Mouse (Mus musculus) brain, embryonic 14.5 days (tissue): ENCODE data around the gene Trim67.

ENCODE experiments used
- CTCF ChIP-seq: fragments of 200-500 bp; IDR thresholded peaks from 2 replicates; pipeline ENCODE4 v1.5.1; 2012; ENCODE audit warnings: inconsistent platforms, mild to moderate bottlenecking, moderate library complexity, borderline replicate concordance; ENCODE audit not compliant: insufficient read depth, insufficient read length; ENCODE audit errors: extremely low read depth
- POLR2A ChIP-seq: fragments of 200-500 bp; IDR thresholded peaks from 2 replicates; pipeline ENCODE4 v1.6.1; 2012; ENCODE audit warnings: mild to moderate bottlenecking, inconsistent platforms, borderline replicate concordance; ENCODE audit not compliant: poor library complexity, insufficient read depth, insufficient read length, severe bottlenecking; ENCODE audit errors: extremely low read depth

- TF ChIP-seq CTCF, result no peak
- TF ChIP-seq POLR2A, result peak; percentile 97
Measured at GRCm38 (mm10) chr8:124862321-124863162, 69.7 kb downstream of the Trim67 start, which contains the start of the genes Gnpat and 2810004N23Rik.
